Comparison of ENCODE assay signal across 30 mouse cellular contexts in genomic region chr15:100257305-100257704, GRCm38 (mm10). TPM values are rescaled to one million over a fixed set of nuclear protein-coding genes. Genes with fewer than 3 reads are reported as not detected.
DNase-seq lines count a peak whose midpoint lies in the region; TF ChIP-seq lines count a peak whose summit lies in the region.
"Had no signal": no experiment of that assay in that cellular context is flagged by ENCODE, and none has a peak within 500 bp of the region (broad histone marks: within the 10 kb centered on the region; RNA-seq: fewer than 3 reads in every experiment).

No protein-coding gene starts in this region.

- H3K9ac ChIP-seq in ES-Bruce4 (ENCODE audit: low read depth, poor library complexity, severe bottlenecking) (no peak overlapping the region), ES-E14 (ENCODE audit: insufficient read depth, low read depth, low read length, poor library complexity, severe bottlenecking) (no peak overlapping the region)

- H3K9me3 ChIP-seq in ES-Bruce4 (replicated peaks; ENCODE audit: control insufficient read depth, insufficient read depth, low read length, poor library complexity, severe bottlenecking) (no peaks in the 10 kb centered on the region), ES-E14 (ENCODE audit: control insufficient read depth, insufficient read depth, low read depth, low read length) (no peaks in the 10 kb centered on the region)
- H3K9me3 ChIP-seq: G1E had no signal

- TF ChIP-seq EP300 in ES-Bruce4 (IDR thresholded peaks at IDR 0.05; ENCODE audit: insufficient read depth, low read depth, low read length): no peak

- peak; percentile 74 for DNase-seq in heart, adult 11 months
- no peak for DNase-seq in heart, postnatal 14 days
- DNase-seq in ES-E14 (ENCODE audit: low read depth, low spot score): no peak
- DNase-seq in R1 (ENCODE audit: low read depth, low spot score): peak; percentile 61
- no peak for DNase-seq in lung, postnatal 4 days
- no peak for DNase-seq in frontal cortex, postnatal 10 days (ENCODE audit: low spot score in 2 of 2)
- DNase-seq in left cerebral cortex, adult 11 months (ENCODE audit: low spot score): no peak
- DNase-seq: adrenal gland, adult 2 months; adrenal gland, adult 8-10 months; adrenal gland, postnatal 10 days; adrenal gland, postnatal 14 days; adrenal gland, postnatal 25 days; adrenal gland, postnatal 36 days; B cell, adult 2 months; cerebellum, adult 11 months; cerebellum, adult 11-12 months; cerebellum, adult 18-20 months; cerebellum, adult 2 months; cerebellum, adult 8-10 months had no signal

- TF ChIP-seq POLR2A in ES-Bruce4 (IDR thresholded peaks at IDR 0.05; ENCODE audit: insufficient read depth, low read length): no peak

- peak overlapping the region; percentile 21; the same call in 1 of the 2 replicates for H3K27ac ChIP-seq in ES-Bruce4 (ENCODE audit: insufficient read depth, low read length)
- peak overlapping the region; percentile 80; the same call in 1 of the 2 replicates for H3K27ac ChIP-seq in ES-E14 (ENCODE audit: insufficient read depth, low read depth, low read length, poor library complexity, severe bottlenecking)

- H3K36me3 ChIP-seq in ES-Bruce4 (ENCODE audit: control insufficient read depth, insufficient read depth, low read length, poor library complexity, severe bottlenecking) (peaks cover 41% of the 10 kb centered on the region), ES-E14 (ENCODE audit: control insufficient read depth, insufficient read depth, low read length, poor library complexity, severe bottlenecking) (peaks cover 47% of the 10 kb centered on the region)

- in situ Hi-C loops in ES-E14 (cut with MboI; ENCODE audit: low sequenced_read_pairs in 2 of 2, unreplicated experiment in 2 of 2): no loop called here

- no peaks in the 10 kb centered on the region for H3K27me3 ChIP-seq in ES-Bruce4 (ENCODE audit: control insufficient read depth, insufficient read depth, low read length, poor library complexity, severe bottlenecking)
- H3K27me3 ChIP-seq: CH12.LX, Patski had no signal

- intact Hi-C loops in heart, postnatal 14 days (cut with DNase I): no loop called here

- H3K4me3 ChIP-seq in ES-Bruce4 (ENCODE audit: low read depth, low read length): no peak overlapping the region
- no peak overlapping the region for H3K4me3 ChIP-seq in ES-E14 (ENCODE audit: insufficient read depth in 1 of 2, low read depth in 1 of 2, low read length in 2 of 2, poor library complexity in 1 of 2, severe bottlenecking in 1 of 2)

- peaks cover 17% of the 10 kb centered on the region for H3K4me1 ChIP-seq in ES-Bruce4 (ENCODE audit: control insufficient read depth, insufficient read depth, low read length)
- peaks cover 20 to 35% of the 10 kb centered on the region in 2 experiments for H3K4me1 ChIP-seq in ES-E14 (ENCODE audit: control insufficient read depth in 2 of 2, insufficient read depth in 2 of 2, low read length in 2 of 2, poor library complexity in 1 of 2)

- no peak for TF ChIP-seq CTCF in ES-Bruce4 (IDR thresholded peaks at IDR 0.05; ENCODE audit: low read depth, low read length)

TF ChIP-seq in ES-E14, 5 proteins besides CTCF, POLR2A, EP300 and RAD21:
- TF ChIP-seq ZC3H11A (IDR thresholded peaks at IDR 0.05; ENCODE audit: borderline replicate concordance, low read depth, low read length): no peak
- no peak for TF ChIP-seq ZNF384 (IDR thresholded peaks at IDR 0.05; ENCODE audit: low read depth, low read length)
- TF ChIP-seq MAFK (IDR thresholded peaks at IDR 0.05; ENCODE audit: insufficient read depth, low read depth, low read length): no peak
- no peak for TF ChIP-seq CHD2 (IDR thresholded peaks at IDR 0.05; ENCODE audit: low read depth, low read length)
- TF ChIP-seq HCFC1 (IDR thresholded peaks at IDR 0.05; ENCODE audit: borderline replicate concordance, insufficient read depth, low read length): no peak

RNA-seq across cellular contexts. Expression of gene Tmprss12, which starts 23.3 kb away (rescaled TPM):
- total RNA-seq in heart, postnatal 14 days (2021): not detected
- polyA plus RNA-seq in ES-Bruce4 (2011; ENCODE audit: insufficient read depth, insufficient read length, low read depth, missing spikeins): 3.2 and 4.1 TPM in 2 replicates
- total RNA-seq in ES-E14 (2012; rRNA removed): 1.5 and 1.6 TPM in 2 replicates
- total RNA-seq: adrenal gland, adult 18-20 months; adrenal gland, adult 2 months; adrenal gland, adult 8-10 months; adrenal gland, postnatal 10 days; adrenal gland, postnatal 14 days; adrenal gland, postnatal 25 days; adrenal gland, postnatal 36 days; adrenal gland, postnatal 4 days; CH12.LX; G1E; MEL had no signal
- polyA plus RNA-seq: activated CD4-positive, CD25-positive, alpha-beta regulatory T cell, adult 4 months; adrenal gland, adult 2 months; brain, embryonic 14.5 days; C2C12; CD4-positive, CD25-positive, alpha-beta regulatory T cell, adult 4 months; cerebellum, adult 2 months; G1E; Patski had no signal

RNA-seq across cellular contexts. Expression of gene Atf1, which starts 29.7 kb away (rescaled TPM):
- 10 to 100 TPM; 44.0 to 48.4 TPM for total RNA-seq in heart, postnatal 14 days (2021)
- polyA plus RNA-seq in ES-Bruce4 (2011; ENCODE audit: insufficient read depth, insufficient read length, low read depth, missing spikeins): 55.8 and 60.3 TPM in 2 replicates
- total RNA-seq in ES-E14 (2012; rRNA removed): 26.4 and 47.2 TPM in 2 replicates

RNA-seq across cellular contexts. Expression of gene Mettl7a1, which starts 46.6 kb away (rescaled TPM):
- total RNA-seq in heart, postnatal 14 days (2021): 10 to 100 TPM; 29.3 to 40.9 TPM
- polyA plus RNA-seq in ES-Bruce4 (2011; ENCODE audit: insufficient read depth, insufficient read length, low read depth, missing spikeins): 9.7 and 11.5 TPM in 2 replicates
- 11.6 and 21.7 TPM in 2 replicates for total RNA-seq in ES-E14 (2012; rRNA removed)

Comparison
In these comparisons a context has a peak if more than half of its experiments do, and no peak if none do; other contexts are left out.
1. DNase-seq: peak in heart, adult 11 months (single experiment) and R1 (single experiment); none in heart, postnatal 14 days (0 of 2), ES-E14 (single experiment), lung, postnatal 4 days (0 of 2), frontal cortex, postnatal 10 days (0 of 2) and left cerebral cortex, adult 11 months (single experiment).